Mouse (Mus musculus) ES-Bruce4 (cell line): ENCODE measurements around the gene Sfxn3. TPM values are rescaled to one million over a fixed set of nuclear protein-coding genes. Genes with fewer than 3 reads are reported as not detected.

Source experiments
- H3K27ac ChIP-seq: 2 replicates; pipeline ENCODE4 v1.5.1; 2012; ENCODE audit warnings: low read length, inconsistent platforms; ENCODE audit not compliant: insufficient read depth
- H3K27me3 ChIP-seq: 2 replicates; pipeline ENCODE4 v1.6.1; 2012; ENCODE audit warnings: mild to moderate bottlenecking, low read length, inconsistent platforms; ENCODE audit not compliant: control insufficient read depth, poor library complexity, insufficient read depth, severe bottlenecking
- H3K36me3 ChIP-seq: 2 replicates; pipeline ENCODE4 v1.6.1; 2012; ENCODE audit warnings: inconsistent platforms, mild to moderate bottlenecking, low read length, moderate library complexity; ENCODE audit not compliant: control insufficient read depth, poor library complexity, insufficient read depth, severe bottlenecking
- H3K4me1 ChIP-seq: one replicate; pipeline ENCODE4 v1.8.1; 2011; ENCODE audit warnings: low read length; ENCODE audit not compliant: control insufficient read depth, insufficient read depth
- H3K4me3 ChIP-seq: 2 replicates; pipeline ENCODE4 v1.5.1; 2011; ENCODE audit warnings: low read depth, mild to moderate bottlenecking, low read length
- H3K9ac ChIP-seq: 2 replicates; pipeline ENCODE4 v1.6.1; 2012; ENCODE audit warnings: low read depth, mild to moderate bottlenecking, inconsistent platforms; ENCODE audit not compliant: poor library complexity, severe bottlenecking
- H3K9me3 ChIP-seq: replicated peaks from 2 replicates; pipeline ENCODE4 v1.6.1; 2012; ENCODE audit warnings: mild to moderate bottlenecking, low read length, inconsistent platforms; ENCODE audit not compliant: control insufficient read depth, poor library complexity, insufficient read depth, severe bottlenecking
- CTCF ChIP-seq: IDR thresholded peaks from one replicate; pipeline ENCODE4 v1.8.1; 2011; ENCODE audit warnings: low read depth, low read length
- EP300 ChIP-seq: IDR thresholded peaks from 2 replicates; pipeline ENCODE4 v1.6.1; 2011; ENCODE audit warnings: low read depth, low read length; ENCODE audit not compliant: insufficient read depth
- POLR2A ChIP-seq: IDR thresholded peaks from one replicate; pipeline ENCODE4 v1.8.1; 2011; ENCODE audit warnings: low read length; ENCODE audit not compliant: insufficient read depth
- polyA plus RNA-seq: library from polyadenylated mRNA; stranded (reverse); fragments of >200 nt; gene quantifications from 2 replicates; pipeline ENCODE4 v1.2.4, GENCODE M21; 2011; ENCODE audit warnings: low read depth; ENCODE audit not compliant: missing spikeins, insufficient read depth, insufficient read length

Sfxn3 gene
- polyA plus RNA-seq, 1 experiment = 15.6 TPM

GRCm38 (mm10) chr19:45076036-45076575 is 28.8 kb downstream of the Sfxn3 start:
- no peak for TF ChIP-seq POLR2A
- no peak for TF ChIP-seq EP300
- TF ChIP-seq CTCF = no peak

GRCm38 (mm10) chr19:45076586-45077510 is 29.5 kb downstream of the Sfxn3 start:
- H3K27me3 ChIP-seq = peaks cover 5% of the 10 kb centered on the region; the same call in 1 of the 2 replicates

More at GRCm38 (mm10) chr19:45076036-45076575, 28.8 kb downstream of the Sfxn3 start:
- Histone ChIP-seq H3K36me3 (no peaks in the 10 kb centered on the region), H3K9ac (peak overlapping the region; percentile 81), H3K4me3 (peak overlapping the region; percentile 66), H3K4me1 (no peaks in the 10 kb centered on the region), H3K27ac (no peak overlapping the region), H3K27me3 (peaks cover 5% of the 10 kb centered on the region; the same call in 1 of the 2 replicates), H3K9me3 (no peaks in the 10 kb centered on the region)

GRCm38 (mm10) chr19:45077742-45078645 is 30.7 kb downstream of the Sfxn3 start:
- no peaks in the 10 kb centered on the region for H3K9me3 ChIP-seq
- peaks cover 5% of the 10 kb centered on the region; the same call in 1 of the 2 replicates for H3K27me3 ChIP-seq
- H3K4me1 ChIP-seq = peaks cover 2% of the 10 kb centered on the region
- H3K9ac ChIP-seq = no peak overlapping the region
- H3K4me3 ChIP-seq = no peak overlapping the region
- no peak for TF ChIP-seq EP300
- no peak for TF ChIP-seq POLR2A
- no peak for TF ChIP-seq CTCF
- H3K27ac ChIP-seq = no peak overlapping the region
- no peaks in the 10 kb centered on the region for H3K36me3 ChIP-seq

More at GRCm38 (mm10) chr19:45076586-45077510, 29.5 kb downstream of the Sfxn3 start:
- Histone ChIP-seq H3K9ac (peak overlapping the region; percentile 35), H3K27ac (no peak overlapping the region), H3K4me3 (peak overlapping the region; percentile 46), H3K9me3 (no peaks in the 10 kb centered on the region), H3K4me1 (peaks cover 2% of the 10 kb centered on the region), H3K36me3 (no peaks in the 10 kb centered on the region)
- TF ChIP-seq POLR2A (no peak), CTCF (peak; percentile 58)

- Histone ChIP-seq H3K36me3 (no peaks in the 10 kb centered on the region), H3K4me3 (no peak overlapping the region; the same call in 1 of the 2 replicates), H3K9me3 (no peaks in the 10 kb centered on the region), H3K4me1 (peaks cover 2% of the 10 kb centered on the region), H3K9ac (no peak overlapping the region), H3K27me3 (peaks cover 5% of the 10 kb centered on the region; the same call in 1 of the 2 replicates), H3K27ac (no peak overlapping the region)
- TF ChIP-seq CTCF = peak; percentile 0
- no peak for TF ChIP-seq POLR2A
- TF ChIP-seq EP300 = no peak
Observed at GRCm38 (mm10) chr19:45078971-45079764, 31.9 kb downstream of the Sfxn3 start.
